Mouse (Mus musculus): ENCODE results near the gene Gm20388. TPM values are rescaled to one million over a fixed set of nuclear protein-coding genes. Genes with fewer than 3 reads are reported as not detected.
"Not testable (repeated sequence)": the region's sequence is repeated elsewhere in the genome, so short reads cannot be mapped to it uniquely, and the experiment has no call there.

Gm20388 gene
- polyA plus RNA-seq, 2 experiments = 8.5 TPM; not detected in 1

DNA sequence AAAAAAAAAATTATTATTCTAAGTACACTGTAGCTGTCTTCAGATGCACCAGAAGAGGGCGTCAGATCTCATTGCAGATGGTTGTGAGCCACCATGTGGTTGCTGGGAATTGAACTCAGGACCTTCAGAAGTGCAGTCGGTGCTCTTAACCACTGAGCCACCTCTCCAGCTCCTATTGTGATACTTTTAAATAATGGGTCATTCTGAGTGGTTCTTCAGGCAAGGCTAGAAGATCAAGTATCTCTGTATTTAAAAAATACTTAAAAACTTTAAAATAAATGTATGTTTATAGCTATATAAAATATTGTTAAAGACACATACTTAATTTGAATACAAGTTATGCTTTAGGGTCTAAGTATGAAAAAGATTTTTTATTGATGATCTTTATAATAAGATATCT lies 4115.6 kb downstream of the Gm20388 start:
- H3K4me3 ChIP-seq (ENCODE audit: insufficient read depth in 1 of 2, low read depth in 2 of 2, low read length in 2 of 2); H3K27me3 ChIP-seq (ENCODE audit: control insufficient read depth, insufficient read depth, low read length); H3K9me3 ChIP-seq (ENCODE audit: control insufficient read depth, low read length); DNase-seq (ENCODE audit: low read depth in 3 of 3, low spot score in 3 of 3); H3K27ac ChIP-seq; H3K4me1 ChIP-seq (replicated peaks; ENCODE audit: control insufficient read depth in 2 of 2, insufficient read depth in 2 of 2, low read length in 1 of 2); ATAC-seq (ENCODE audit: insufficient read depth); H3K9ac ChIP-seq (replicated peaks); H3K4me2 ChIP-seq (ENCODE audit: low read depth): not testable (repeated sequence)
- peaks cover 59% of the 10 kb centered on the region for H3K36me3 ChIP-seq (replicated peaks; ENCODE audit: control insufficient read depth, insufficient read depth, low read depth)
- TF ChIP-seq CTCF (IDR thresholded peaks at IDR 0.05; ENCODE audit: low read depth) = 0 out of 2 replicates have a peak, but pooled peaks have one; percentile 9
- WGBS (ENCODE audit: insufficient replicate concordance) = 55% methylated on average over 2 of the region's 2 CpGs

DNA sequence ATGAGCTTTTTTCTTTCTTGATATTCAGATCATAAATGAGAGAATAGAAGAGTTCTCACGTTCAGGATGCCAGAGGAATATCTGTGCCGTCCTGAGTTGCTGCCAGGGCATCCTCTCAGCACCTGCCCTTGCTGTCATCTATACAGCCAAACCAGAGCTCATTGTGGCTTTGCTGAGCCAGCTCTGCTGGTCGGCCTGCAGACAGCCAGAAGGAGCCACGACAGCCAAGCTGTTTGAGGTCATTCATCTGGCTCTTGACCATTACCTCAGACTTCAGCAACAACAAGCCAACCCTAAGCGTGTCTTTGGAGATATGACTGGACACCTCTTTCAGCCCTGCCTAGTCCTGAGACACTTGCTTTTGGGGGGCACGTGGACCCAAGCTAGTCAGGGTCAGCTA lies 4117.2 kb downstream of the Gm20388 start:
- Histone ChIP-seq H3K27ac (no peak overlapping the region), H3K27me3 (ENCODE audit: control insufficient read depth, insufficient read depth, low read length) (no peaks in the 10 kb centered on the region), H3K9me3 (ENCODE audit: control insufficient read depth, low read length) (no peaks in the 10 kb centered on the region), H3K9ac (replicated peaks) (no peak overlapping the region), H3K4me2 (ENCODE audit: low read depth) (no peak overlapping the region), H3K4me1 (replicated peaks; ENCODE audit: control insufficient read depth in 2 of 2, insufficient read depth in 2 of 2, low read length in 1 of 2) (no peaks in the 10 kb centered on the region), H3K4me3 (ENCODE audit: insufficient read depth in 1 of 2, low read depth in 2 of 2, low read length in 2 of 2) (no peak overlapping the region), H3K36me3 (replicated peaks; ENCODE audit: control insufficient read depth, insufficient read depth, low read depth) (peaks cover 59% of the 10 kb centered on the region)
- no peak for ATAC-seq (ENCODE audit: insufficient read depth)
- WGBS (ENCODE audit: insufficient replicate concordance) = 76% methylated on average over 6 of the region's 6 CpGs
- no peak for DNase-seq (ENCODE audit: low read depth in 3 of 3, low spot score in 3 of 3)
- TF ChIP-seq CTCF (IDR thresholded peaks at IDR 0.05; ENCODE audit: low read depth) = no peak
- no peak for TF ChIP-seq EP300 (IDR thresholded peaks at IDR 0.05; ENCODE audit: low read depth)

DNA sequence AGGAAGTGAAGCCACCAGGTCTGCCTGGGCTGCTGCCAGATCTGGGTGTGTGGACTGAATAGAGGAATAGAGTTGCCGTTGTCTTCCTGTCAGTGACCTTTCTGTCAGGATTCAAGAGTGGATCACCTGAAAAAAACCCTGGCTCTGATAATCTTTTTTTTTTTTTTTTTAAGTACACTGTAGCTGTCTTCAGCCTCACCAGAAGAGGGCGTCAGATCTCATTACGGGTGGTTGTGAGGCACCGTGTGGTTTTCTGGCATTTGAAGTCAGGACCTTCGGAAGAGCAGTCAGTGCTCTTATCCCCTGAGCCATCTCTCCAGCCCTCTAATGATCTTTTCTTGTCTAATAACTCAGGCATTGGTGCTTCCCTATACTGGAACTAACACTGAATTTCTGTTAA lies 4122.8 kb downstream of the Gm20388 start:
- no peaks in the 10 kb centered on the region for H3K27me3 ChIP-seq (ENCODE audit: control insufficient read depth, insufficient read depth, low read length)
- no peaks in the 10 kb centered on the region for H3K4me1 ChIP-seq (replicated peaks; ENCODE audit: control insufficient read depth in 2 of 2, insufficient read depth in 2 of 2, low read length in 1 of 2)
- WGBS (ENCODE audit: insufficient replicate concordance) = 62% methylated on average over 5 of the region's 5 CpGs
- no peak overlapping the region for H3K4me2 ChIP-seq (ENCODE audit: low read depth)
- no peaks in the 10 kb centered on the region for H3K9me3 ChIP-seq (ENCODE audit: control insufficient read depth, low read length)
- no peak for ATAC-seq (ENCODE audit: insufficient read depth)
- H3K4me3 ChIP-seq (ENCODE audit: insufficient read depth in 1 of 2, low read depth in 2 of 2, low read length in 2 of 2) = no peak overlapping the region
- peaks cover 61% of the 10 kb centered on the region for H3K36me3 ChIP-seq (replicated peaks; ENCODE audit: control insufficient read depth, insufficient read depth, low read depth)
- no peak for DNase-seq (ENCODE audit: low read depth in 3 of 3, low spot score in 3 of 3)
- no peak overlapping the region for H3K27ac ChIP-seq
- no peak overlapping the region for H3K9ac ChIP-seq (replicated peaks)
- TF ChIP-seq CTCF (IDR thresholded peaks at IDR 0.05; ENCODE audit: low read depth) = peak; percentile 41
- no peak for TF ChIP-seq EP300 (IDR thresholded peaks at IDR 0.05; ENCODE audit: low read depth)

DNA sequence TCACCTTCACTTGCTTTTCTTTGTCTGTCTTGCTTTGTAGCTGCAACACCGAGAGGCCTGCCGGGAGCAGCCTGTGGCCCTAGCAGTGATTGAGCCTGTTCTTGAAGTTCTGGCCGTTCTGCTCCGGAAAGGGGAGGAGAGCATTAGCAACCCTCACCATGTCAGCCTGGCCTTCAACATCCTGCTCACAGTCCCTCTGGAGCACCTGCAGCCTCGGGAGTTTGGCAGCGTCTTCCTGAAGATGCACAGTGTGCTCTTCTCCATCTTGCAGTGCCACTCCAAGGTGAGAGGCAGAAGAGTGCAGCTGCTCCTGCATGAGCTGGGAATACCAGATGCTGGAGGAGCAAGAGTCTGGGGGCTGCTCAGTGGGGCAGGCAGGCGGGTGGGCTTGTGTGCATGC lies 4127.5 kb downstream of the Gm20388 start:
- Histone ChIP-seq H3K36me3 (replicated peaks; ENCODE audit: control insufficient read depth, insufficient read depth, low read depth) (peaks cover 60% of the 10 kb centered on the region), H3K9ac (replicated peaks) (no peak overlapping the region), H3K27ac (no peak overlapping the region), H3K4me3 (ENCODE audit: insufficient read depth in 1 of 2, low read depth in 2 of 2, low read length in 2 of 2) (no peak overlapping the region), H3K4me2 (ENCODE audit: low read depth) (no peak overlapping the region), H3K4me1 (replicated peaks; ENCODE audit: control insufficient read depth in 2 of 2, insufficient read depth in 2 of 2, low read length in 1 of 2) (no peaks in the 10 kb centered on the region), H3K27me3 (ENCODE audit: control insufficient read depth, insufficient read depth, low read length) (no peaks in the 10 kb centered on the region), H3K9me3 (ENCODE audit: control insufficient read depth, low read length) (no peaks in the 10 kb centered on the region)
- ATAC-seq (ENCODE audit: insufficient read depth) (no peak), DNase-seq (ENCODE audit: low read depth in 3 of 3, low spot score in 3 of 3) (no peak)
- 81% methylated on average over 7 of the region's 7 CpGs for WGBS (ENCODE audit: insufficient replicate concordance)
- TF ChIP-seq CTCF (IDR thresholded peaks at IDR 0.05; ENCODE audit: low read depth) = no peak
- no peak for TF ChIP-seq EP300 (IDR thresholded peaks at IDR 0.05; ENCODE audit: low read depth)

DNA sequence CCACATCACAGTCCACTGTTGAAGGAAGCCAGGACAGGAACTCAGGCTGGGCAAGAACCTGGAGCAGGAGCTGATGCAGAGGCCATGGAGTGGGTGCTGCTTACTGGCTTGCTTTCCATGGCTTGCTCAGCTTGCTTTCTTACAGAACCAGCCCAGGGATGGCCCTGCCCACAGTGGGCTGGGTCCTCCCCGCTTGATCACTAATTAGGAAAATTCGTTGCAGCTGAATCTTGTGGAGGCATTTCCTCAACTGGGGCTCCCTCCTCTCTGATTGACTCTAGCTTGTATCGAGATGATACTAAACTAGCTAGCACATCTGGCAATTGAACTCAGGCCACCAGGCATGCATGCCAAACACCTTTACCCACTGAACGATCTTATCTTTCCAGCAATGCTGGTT lies 4128.7 kb downstream of the Gm20388 start:
- 76% methylated on average over 4 of the region's 4 CpGs for WGBS (ENCODE audit: insufficient replicate concordance)
- Histone ChIP-seq H3K36me3 (replicated peaks; ENCODE audit: control insufficient read depth, insufficient read depth, low read depth) (peaks cover 60% of the 10 kb centered on the region), H3K27ac (no peak overlapping the region), H3K4me2 (ENCODE audit: low read depth) (no peak overlapping the region), H3K9me3 (ENCODE audit: control insufficient read depth, low read length) (no peaks in the 10 kb centered on the region), H3K4me1 (replicated peaks; ENCODE audit: control insufficient read depth in 2 of 2, insufficient read depth in 2 of 2, low read length in 1 of 2) (no peaks in the 10 kb centered on the region), H3K4me3 (ENCODE audit: insufficient read depth in 1 of 2, low read depth in 2 of 2, low read length in 2 of 2) (no peak overlapping the region), H3K27me3 (ENCODE audit: control insufficient read depth, insufficient read depth, low read length) (no peaks in the 10 kb centered on the region), H3K9ac (replicated peaks) (no peak overlapping the region)
- DNase-seq (ENCODE audit: low read depth in 3 of 3, low spot score in 3 of 3) (no peak), ATAC-seq (ENCODE audit: insufficient read depth) (no peak)
- TF ChIP-seq EP300 (IDR thresholded peaks at IDR 0.05; ENCODE audit: low read depth) = no peak
- no peak for TF ChIP-seq CTCF (IDR thresholded peaks at IDR 0.05; ENCODE audit: low read depth)

Measured in liver, embryonic 14.5 days (tissue).